Mouse (Mus musculus) heart, embryonic 12.5 days (tissue): ENCODE data around the gene Ddah2. TPM values are rescaled to one million over a fixed set of nuclear protein-coding genes. Genes with fewer than 3 reads are reported as not detected.

Experiments
- ATAC-seq: fragments of 200-750 bp; cut with Nextera tagmentation; 2 replicates; pipeline ENCODE4 v1.8.0; 2017; ENCODE audit warnings: moderate TSS enrichment, moderate library complexity; ENCODE audit not compliant: insufficient number of reproducible peaks, low FRiP score
- H3K27ac ChIP-seq: fragments of 300-500 bp; sonication (generic); 2 replicates; pipeline ENCODE4 v1.5.1; 2016; ENCODE audit warnings: mild to moderate bottlenecking, moderate library complexity; ENCODE audit not compliant: poor library complexity, severe bottlenecking
- H3K27me3 ChIP-seq: fragments of 300-500 bp; sonication (generic); replicated peaks from 2 replicates; pipeline ENCODE4 v1.6.1; 2016; ENCODE audit warnings: mild to moderate bottlenecking, moderate library complexity
- H3K36me3 ChIP-seq: fragments of 300-500 bp; sonication (generic); 2 replicates; pipeline ENCODE4 v1.6.1; 2016; ENCODE audit warnings: mild to moderate bottlenecking, moderate library complexity
- H3K4me1 ChIP-seq: fragments of 300-500 bp; sonication (generic); replicated peaks from 2 replicates; pipeline ENCODE4 v1.6.1; 2016; ENCODE audit warnings: mild to moderate bottlenecking
- H3K4me2 ChIP-seq: fragments of 300-500 bp; sonication (generic); 2 replicates; pipeline ENCODE4 v1.6.1; 2016; ENCODE audit warnings: mild to moderate bottlenecking, moderate library complexity
- H3K4me3 ChIP-seq: fragments of 300-500 bp; sonication (generic); 2 replicates; pipeline ENCODE4 v1.5.1; 2016; ENCODE audit warnings: mild to moderate bottlenecking
- H3K9ac ChIP-seq: fragments of 300-500 bp; sonication (generic); 2 replicates; pipeline ENCODE4 v1.6.1; 2016; ENCODE audit warnings: mild to moderate bottlenecking, moderate library complexity
- H3K9me3 ChIP-seq: fragments of 300-500 bp; sonication (generic); replicated peaks from 2 replicates; pipeline ENCODE4 v1.6.1; 2016; ENCODE audit warnings: mild to moderate bottlenecking, moderate library complexity
- WGBS: fragments of 180-500 bp; shearing (Covaris S2); methylation state at CpG from one replicate; pipeline ENCODE4 v1.1.7; 2016; 5-methylcytosine and 5-hydroxymethylcytosine counted together
- polyA plus RNA-seq: library from polyadenylated mRNA; unstranded; fragments of >200 nt; fragmentation: Nextera tagmentation; extraction: Ambion mirVana; gene quantifications from 2 replicates; pipeline ENCODE4 v1.2.1, GENCODE M21; 2016

Gene Ddah2
- 192 and 205 TPM in 2 replicates for polyA plus RNA-seq

DNA sequence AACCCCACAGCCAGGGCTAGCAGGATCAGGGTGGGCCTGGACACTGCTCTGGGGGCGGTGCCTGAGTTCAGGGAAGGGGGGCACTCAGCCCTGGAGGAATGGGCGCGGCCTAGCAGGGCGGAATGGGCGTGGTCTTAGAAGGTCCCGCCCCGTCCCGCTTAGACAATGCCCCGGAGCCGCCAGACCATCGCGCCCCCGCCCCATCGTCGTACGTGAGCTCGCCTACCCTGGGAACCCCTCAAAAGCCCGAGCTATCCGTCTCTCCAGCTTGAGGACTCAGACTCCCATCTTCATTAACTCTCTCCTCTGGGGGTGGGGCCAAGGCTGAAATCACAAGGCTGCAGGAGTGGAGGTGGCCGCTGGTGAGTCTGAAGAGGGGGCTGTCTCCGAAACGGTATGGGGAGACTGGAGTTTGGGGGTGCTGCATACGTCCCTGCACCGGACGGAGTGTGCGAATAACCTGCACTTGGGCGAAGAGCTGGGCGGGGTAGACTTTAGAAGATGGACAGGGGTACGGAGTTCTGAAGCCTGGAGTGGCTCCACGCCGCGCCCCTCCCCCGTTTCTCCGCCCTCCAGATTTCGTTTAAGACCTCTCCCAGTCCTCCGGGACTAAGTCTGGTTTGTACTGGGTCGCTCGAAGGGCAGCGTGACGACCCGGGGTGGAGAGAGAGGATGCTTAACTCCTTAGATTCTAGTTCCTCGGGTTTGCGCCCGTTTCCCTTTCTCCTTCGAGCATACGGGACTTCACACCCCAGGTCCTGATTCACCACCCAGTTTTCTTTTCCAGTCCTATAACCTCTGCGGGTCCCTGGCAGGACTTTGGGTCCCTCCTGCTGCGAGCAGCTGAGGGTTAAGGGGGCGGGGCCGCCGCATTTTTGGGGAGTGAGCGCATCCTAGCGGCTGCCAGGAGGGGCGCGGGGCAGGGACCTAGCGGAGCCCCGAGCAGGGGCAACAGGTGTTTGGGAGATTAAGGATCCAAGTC is at the start of gene Ddah2:
Gene Ddah2 (plus strand): TSS at position 125 of the 982 bp plus-strand sequence.
- H3K9me3 ChIP-seq = no peaks in the 10 kb centered on the region; the same call in 1 of the 2 replicates
- peaks cover 16% of the 10 kb centered on the region for H3K27me3 ChIP-seq
- peak within 1 kb of the TSS; percentile 92 for H3K9ac ChIP-seq
- H3K27ac ChIP-seq = peak within 1 kb of the TSS; percentile 95
- peak within 1 kb of the TSS; percentile 96 for H3K4me2 ChIP-seq
- under 1% methylated on average over 57 of the region's 57 CpGs for WGBS
- peaks cover 72% of the 10 kb centered on the region for H3K36me3 ChIP-seq
- peak within 1 kb of the TSS; percentile 76 for H3K4me3 ChIP-seq
- ATAC-seq = peak; percentile 95
- H3K4me1 ChIP-seq = peaks cover 28% of the 10 kb centered on the region

DNA sequence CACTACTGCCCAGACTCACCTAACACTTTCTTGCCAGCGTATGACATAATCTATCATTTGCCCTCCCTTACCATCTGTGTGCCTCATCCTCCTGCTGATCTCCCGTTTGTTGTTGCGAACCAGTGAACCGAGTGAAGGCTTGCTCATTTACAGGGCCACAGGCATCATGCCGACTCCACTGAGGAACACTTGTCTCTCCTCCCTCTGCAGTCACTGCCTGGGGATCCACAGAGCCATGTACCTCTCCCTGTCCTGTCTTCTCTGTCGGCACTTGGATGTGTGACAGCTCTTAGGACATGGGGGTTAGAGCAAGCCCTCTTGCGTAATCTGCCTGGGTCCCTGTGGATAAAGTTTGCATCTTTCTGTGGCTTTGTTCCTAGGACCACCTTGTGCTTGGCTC is 49.2 kb upstream of the Ddah2 start:
- H3K9ac ChIP-seq = no peak overlapping the region
- WGBS = 90% methylated on average over 7 of the region's 7 CpGs
- peaks cover 96% of the 10 kb centered on the region for H3K36me3 ChIP-seq
- no peak overlapping the region for H3K27ac ChIP-seq
- no peaks in the 10 kb centered on the region for H3K9me3 ChIP-seq
- no peaks in the 10 kb centered on the region for H3K27me3 ChIP-seq
- ATAC-seq = no peak
- H3K4me3 ChIP-seq = no peak overlapping the region
- H3K4me1 ChIP-seq = no peaks in the 10 kb centered on the region
- H3K4me2 ChIP-seq = no peak overlapping the region

DNA sequence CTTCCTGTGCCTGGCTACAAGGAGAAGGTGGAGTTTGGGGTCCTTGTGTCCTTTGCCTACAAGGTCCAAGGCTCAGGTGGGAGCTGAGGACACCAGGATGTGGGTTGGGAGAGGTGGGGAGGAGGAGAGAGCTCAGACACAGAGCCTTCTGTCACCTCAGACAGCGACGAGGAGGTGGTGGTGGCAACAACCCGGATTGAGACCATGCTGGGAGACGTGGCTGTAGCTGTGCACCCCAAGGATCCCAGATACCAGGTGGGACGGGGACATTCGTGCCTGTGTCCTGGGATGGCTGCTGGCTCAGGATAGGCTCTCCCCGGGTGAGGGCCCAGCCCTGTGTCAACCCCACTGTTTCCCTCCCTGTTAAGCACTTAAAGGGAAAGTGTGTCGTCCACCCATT is 47.4 kb upstream of the Ddah2 start:
- H3K9ac ChIP-seq = peak overlapping the region; percentile 17; the same call in 1 of the 2 replicates
- no peak overlapping the region for H3K27ac ChIP-seq
- peaks cover 10% of the 10 kb centered on the region for H3K4me1 ChIP-seq
- no peaks in the 10 kb centered on the region for H3K27me3 ChIP-seq
- H3K36me3 ChIP-seq = peaks cover 98% of the 10 kb centered on the region
- ATAC-seq = no peak
- no peak overlapping the region for H3K4me2 ChIP-seq
- WGBS = 88% methylated on average over 8 of the region's 8 CpGs
- H3K9me3 ChIP-seq = no peaks in the 10 kb centered on the region
- no peak overlapping the region for H3K4me3 ChIP-seq

DNA sequence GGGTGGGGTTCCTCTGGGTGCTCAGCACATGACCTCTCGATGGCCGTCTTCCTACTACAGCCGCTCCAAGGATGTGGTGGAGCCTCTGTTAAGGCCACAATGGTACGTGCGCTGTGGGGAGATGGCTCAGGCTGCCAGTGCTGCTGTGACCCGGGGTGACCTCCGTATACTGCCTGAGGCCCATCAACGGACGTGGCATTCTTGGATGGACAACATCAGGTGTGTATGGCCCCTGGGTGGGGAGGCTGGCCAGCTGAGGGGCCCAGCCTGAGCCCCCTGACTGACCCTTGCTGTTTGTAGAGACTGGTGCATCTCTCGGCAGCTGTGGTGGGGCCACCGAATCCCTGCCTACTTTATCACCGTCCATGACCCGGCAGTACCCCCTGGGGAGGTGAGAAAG is 46.4 kb upstream of the Ddah2 start:
- no peaks in the 10 kb centered on the region for H3K9me3 ChIP-seq
- H3K4me3 ChIP-seq = no peak overlapping the region
- no peak overlapping the region for H3K9ac ChIP-seq
- no peak for ATAC-seq
- H3K4me2 ChIP-seq = no peak overlapping the region
- peaks cover 90% of the 10 kb centered on the region for H3K36me3 ChIP-seq
- peaks cover 16% of the 10 kb centered on the region for H3K4me1 ChIP-seq
- H3K27me3 ChIP-seq = no peaks in the 10 kb centered on the region
- H3K27ac ChIP-seq = no peak overlapping the region
- WGBS = 85% methylated on average over 13 of the region's 13 CpGs

DNA sequence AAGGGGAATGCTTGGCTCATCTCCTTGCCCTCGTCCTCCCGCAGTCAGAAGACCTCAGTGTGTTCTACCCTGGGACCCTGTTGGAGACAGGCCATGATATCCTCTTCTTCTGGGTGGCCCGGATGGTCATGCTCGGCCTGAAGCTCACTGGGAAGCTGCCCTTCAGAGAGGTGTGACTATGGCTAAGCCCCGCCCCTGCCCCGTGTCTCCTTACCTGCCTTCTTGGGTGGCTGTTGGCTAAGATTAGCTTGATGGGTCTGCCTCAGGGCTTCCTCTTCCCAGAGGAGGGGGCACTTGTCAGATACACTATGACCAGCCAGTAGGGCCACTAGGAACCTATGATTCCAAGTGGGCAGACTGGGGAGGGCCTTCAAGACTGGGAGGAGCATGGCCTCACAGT is 45.6 kb upstream of the Ddah2 start:
- 85% methylated on average over 6 of the region's 6 CpGs for WGBS
- Histone ChIP-seq H3K4me2 (no peak overlapping the region), H3K4me1 (peaks cover 16% of the 10 kb centered on the region), H3K4me3 (no peak overlapping the region), H3K9ac (no peak overlapping the region), H3K27me3 (no peaks in the 10 kb centered on the region; the same call in 1 of the 2 replicates), H3K9me3 (no peaks in the 10 kb centered on the region), H3K27ac (no peak overlapping the region), H3K36me3 (peaks cover 82% of the 10 kb centered on the region)
- no peak for ATAC-seq

DNA sequence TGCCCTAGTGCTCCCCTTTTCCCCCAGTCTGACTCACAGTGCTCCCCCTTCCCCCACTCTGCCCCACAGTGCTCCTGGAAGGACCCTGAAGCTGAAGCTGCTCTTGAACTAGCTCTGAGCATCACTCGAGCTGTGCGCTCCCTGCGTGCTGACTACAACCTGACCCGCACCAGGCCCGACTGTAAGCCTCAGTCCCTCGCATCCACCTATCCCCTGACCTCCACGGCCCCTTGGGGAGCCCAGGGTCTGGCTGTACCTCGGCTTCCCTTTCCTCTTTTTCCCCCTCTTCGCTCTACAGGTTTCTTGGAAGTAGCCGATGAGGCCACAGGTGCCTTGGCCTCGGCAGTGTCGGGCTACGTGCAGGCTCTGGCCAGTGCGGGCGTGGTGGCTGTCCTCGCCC is 43.5 kb upstream of the Ddah2 start:
- H3K9ac ChIP-seq = peak overlapping the region; percentile 33; the same call in 1 of the 2 replicates
- no peak overlapping the region for H3K4me2 ChIP-seq
- no peak for ATAC-seq
- H3K9me3 ChIP-seq = no peaks in the 10 kb centered on the region
- H3K4me1 ChIP-seq = peaks cover 16% of the 10 kb centered on the region
- H3K27me3 ChIP-seq = peaks cover 3% of the 10 kb centered on the region; the same call in 1 of the 2 replicates
- H3K27ac ChIP-seq = no peak overlapping the region
- H3K4me3 ChIP-seq = no peak overlapping the region
- peaks cover 62% of the 10 kb centered on the region for H3K36me3 ChIP-seq
- WGBS = 92% methylated on average over 16 of the region's 16 CpGs

DNA sequence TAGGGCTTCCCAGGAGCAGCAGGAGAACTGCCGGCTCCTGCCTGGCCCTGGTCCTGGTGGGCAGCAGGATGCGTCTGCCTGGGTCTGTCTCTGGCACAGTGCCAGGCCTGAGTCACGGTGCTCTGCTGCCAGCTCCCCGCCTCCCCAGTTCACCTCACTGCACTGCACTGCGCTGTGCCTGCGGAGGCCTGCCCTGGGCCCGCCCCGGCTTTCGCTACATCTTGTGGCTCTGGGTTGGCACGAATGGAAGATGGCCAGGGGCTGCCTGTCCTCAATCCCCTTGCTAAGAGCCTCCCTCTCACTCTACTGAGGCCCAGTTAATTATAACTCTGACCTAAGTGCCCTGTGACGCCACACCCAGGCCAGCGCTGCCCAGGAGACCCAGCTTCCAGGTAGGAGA is 42.5 kb upstream of the Ddah2 start, which contains the start of gene Vwa7:
Gene Vwa7 (plus strand): TSS at position 204 of the 400 bp plus-strand sequence.
- Histone ChIP-seq H3K4me1 (peaks cover 23% of the 10 kb centered on the region), H3K4me3 (no peak within 1 kb of the TSS), H3K9me3 (no peaks in the 10 kb centered on the region), H3K36me3 (peaks cover 51% of the 10 kb centered on the region), H3K27ac (peak within 1 kb of the TSS; percentile 16; the same call in 1 of the 2 replicates), H3K4me2 (no peak within 1 kb of the TSS), H3K9ac (peak within 1 kb of the TSS; percentile 33; the same call in 1 of the 2 replicates), H3K27me3 (peaks cover 5% of the 10 kb centered on the region; the same call in 1 of the 2 replicates)
- no peak; the same call in 1 of the 2 replicates for ATAC-seq
- 53% methylated on average over 12 of the region's 12 CpGs for whole genome bisulfite sequencing

DNA sequence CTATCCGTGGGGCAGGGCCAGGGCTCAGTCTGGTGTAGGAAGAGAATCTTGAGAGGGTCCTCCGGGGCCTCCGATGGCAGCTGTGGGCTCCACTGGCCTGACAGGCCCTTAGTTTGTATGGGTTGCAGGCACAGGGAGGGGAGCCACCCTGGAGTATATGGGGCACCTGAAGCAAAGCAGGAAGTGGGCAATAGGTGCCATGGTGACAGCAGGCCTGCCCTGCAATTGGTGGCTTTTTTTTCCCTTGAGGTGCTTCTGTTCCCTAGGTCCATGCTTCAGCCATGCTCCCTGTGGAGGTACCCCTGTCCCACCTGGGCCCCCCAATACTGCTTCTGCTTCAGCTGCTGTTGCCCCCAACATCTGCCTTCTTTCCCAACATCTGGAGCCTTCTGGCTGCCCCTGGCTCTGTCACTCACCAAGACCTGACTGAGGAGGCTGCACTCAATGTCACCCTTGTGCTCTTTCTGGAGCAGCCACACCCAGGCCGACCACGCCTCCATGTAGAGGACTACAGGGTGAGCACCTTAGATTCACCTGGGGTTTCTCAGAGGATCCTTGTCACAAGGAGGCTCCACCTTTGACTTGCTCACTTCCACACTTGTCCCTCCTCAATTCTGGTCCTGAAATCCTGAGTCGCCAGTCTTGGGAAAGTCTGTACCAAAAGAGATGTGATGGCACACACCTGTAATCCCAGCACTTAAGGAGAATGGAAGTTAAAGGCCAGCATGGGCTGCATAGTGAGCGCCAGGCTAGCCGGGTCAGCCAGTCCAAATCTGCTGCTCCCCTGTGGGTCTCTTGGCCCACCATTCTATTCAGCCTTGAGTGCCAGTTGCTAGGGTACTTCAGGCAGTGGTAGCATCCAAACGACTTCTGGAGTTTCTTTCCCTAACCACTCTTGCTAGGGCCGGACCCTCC is 41.8 kb upstream of the Ddah2 start:
- Histone ChIP-seq H3K4me3 (no peak overlapping the region), H3K9me3 (no peaks in the 10 kb centered on the region), H3K36me3 (peaks cover 45% of the 10 kb centered on the region), H3K4me2 (no peak overlapping the region), H3K27ac (0 out of 2 replicates have a peak overlapping the region, but pooled peaks have one; percentile 16), H3K4me1 (peaks cover 29% of the 10 kb centered on the region), H3K27me3 (peaks cover 5% of the 10 kb centered on the region; the same call in 1 of the 2 replicates), H3K9ac (peak overlapping the region; percentile 33; the same call in 1 of the 2 replicates)
- 80% methylated on average over 10 of the region's 10 CpGs for WGBS
- no peak for ATAC-seq

DNA sequence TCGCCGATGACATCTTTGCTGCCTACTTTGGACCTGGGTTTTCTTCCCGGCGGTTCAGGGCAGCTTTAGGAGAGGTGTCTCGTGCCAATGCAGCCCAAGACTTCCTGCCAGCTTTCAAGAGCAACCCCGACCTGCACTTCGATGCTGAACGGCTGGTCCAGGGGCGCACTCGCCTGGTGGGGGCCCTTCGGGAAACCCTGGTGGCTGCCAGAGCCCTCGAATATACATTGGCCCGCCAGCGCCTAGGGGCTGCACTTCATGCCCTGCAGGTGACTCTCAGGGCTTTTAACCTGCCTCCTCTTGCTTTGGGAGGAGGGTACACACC is 41.2 kb upstream of the Ddah2 start:
- no peak for ATAC-seq
- peaks cover 39% of the 10 kb centered on the region for H3K36me3 ChIP-seq
- H3K4me3 ChIP-seq = no peak overlapping the region
- no peak overlapping the region for H3K4me2 ChIP-seq
- H3K9me3 ChIP-seq = no peaks in the 10 kb centered on the region
- peaks cover 5% of the 10 kb centered on the region; the same call in 1 of the 2 replicates for H3K27me3 ChIP-seq
- H3K9ac ChIP-seq = no peak overlapping the region
- peaks cover 32% of the 10 kb centered on the region for H3K4me1 ChIP-seq
- no peak overlapping the region for H3K27ac ChIP-seq
- 65% methylated on average over 14 of the region's 14 CpGs for WGBS

DNA sequence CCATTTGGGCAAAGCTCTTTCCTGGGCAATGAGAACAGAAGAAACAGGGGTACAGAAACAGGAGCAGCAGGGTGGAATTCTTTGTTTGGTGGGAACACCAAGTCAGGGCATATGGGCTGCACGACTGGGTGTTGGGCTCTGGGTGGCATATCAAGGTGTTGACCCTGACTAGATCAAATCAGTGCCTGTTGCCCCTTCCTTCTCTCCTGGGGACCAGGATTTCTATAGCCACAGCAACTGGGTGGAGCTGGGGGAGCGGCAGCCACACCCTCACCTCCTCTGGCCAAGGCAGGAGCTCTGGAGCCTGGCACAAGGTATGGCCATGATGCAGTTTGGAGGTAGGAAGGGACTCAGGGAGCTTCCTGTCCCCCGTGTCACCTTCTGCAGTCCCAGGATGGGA is 40.7 kb upstream of the Ddah2 start:
- H3K27ac ChIP-seq = no peak overlapping the region
- no peaks in the 10 kb centered on the region for H3K9me3 ChIP-seq
- peaks cover 5% of the 10 kb centered on the region; the same call in 1 of the 2 replicates for H3K27me3 ChIP-seq
- H3K36me3 ChIP-seq = peaks cover 34% of the 10 kb centered on the region
- no peak overlapping the region for H3K9ac ChIP-seq
- H3K4me2 ChIP-seq = no peak overlapping the region
- no peak for ATAC-seq
- WGBS = 68% methylated on average over 3 of the region's 3 CpGs
- H3K4me1 ChIP-seq = peaks cover 37% of the 10 kb centered on the region
- H3K4me3 ChIP-seq = no peak overlapping the region
